Mouse (Mus musculus) testis, adult 2 months (tissue): ENCODE measurements around the gene Defb28.

Source experiments
- CTCF ChIP-seq: fragments of 200-500 bp; IDR thresholded peaks from 2 replicates; pipeline ENCODE4 v1.5.1; 2012; ENCODE audit warnings: low read depth, mild to moderate bottlenecking, inconsistent platforms, low read length, moderate library complexity; ENCODE audit not compliant: control insufficient read depth, insufficient read depth, insufficient replicate concordance
- POLR2A ChIP-seq: fragments of 200-500 bp; IDR thresholded peaks from 2 replicates; pipeline ENCODE4 v1.6.1; 2012; ENCODE audit warnings: low read depth, mild to moderate bottlenecking, inconsistent platforms, low read length, moderate library complexity; ENCODE audit not compliant: control insufficient read depth

- TF ChIP-seq CTCF, result no peak
- TF ChIP-seq POLR2A, result no peak
Measured at GRCm38 (mm10) chr2:152472434-152472833, 45.6 kb upstream of the Defb28 start.
